ENCODE assay signal across 8 mouse cellular contexts in the genomic region with DNA sequence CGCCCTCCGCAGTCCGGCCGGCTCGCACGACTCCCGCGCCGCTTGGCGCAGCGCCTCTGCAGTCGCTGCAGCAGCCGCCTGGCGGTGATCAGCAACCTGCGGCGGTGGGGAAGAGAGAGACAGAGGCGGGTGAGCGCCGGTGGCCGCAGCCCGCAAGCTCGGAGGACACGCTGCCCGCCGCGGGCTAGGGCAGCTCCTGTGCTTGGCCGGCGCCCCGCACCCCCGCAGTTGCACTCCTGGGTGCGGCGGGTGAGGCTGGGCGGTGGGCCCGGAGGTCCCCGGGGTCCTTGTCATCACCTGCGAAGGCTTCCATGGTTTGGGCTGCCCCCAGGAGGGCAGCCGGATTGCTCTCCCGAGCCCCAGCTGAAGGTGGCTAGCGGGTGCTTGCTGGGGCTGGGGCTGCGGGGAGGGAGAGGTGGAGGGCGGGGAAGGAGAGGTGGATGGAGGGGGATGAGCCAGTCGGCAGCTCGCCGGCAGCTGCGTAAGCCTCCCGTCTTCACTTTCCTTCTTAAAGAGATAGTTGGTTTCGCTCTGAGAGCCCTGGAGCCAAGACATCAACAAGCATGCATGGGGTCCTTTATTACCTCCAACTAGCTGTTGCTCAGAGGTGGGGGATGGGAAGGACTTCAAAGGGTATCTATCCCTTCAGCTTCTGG. TPM values are rescaled to one million over a fixed set of nuclear protein-coding genes. Genes with fewer than 3 reads are reported as not detected.
DNase-seq lines count a peak whose midpoint lies in the region; ATAC-seq and TF ChIP-seq lines count a peak whose summit lies in the region.

A gene (minus strand): TSS at position 435 of the 656 bp plus-strand sequence.

- WGBS in liver, postnatal 0 days (ENCODE audit: insufficient replicate concordance) = 1% methylated on average over 33 of the region's 47 CpGs
- 0% methylated on average over 46 of the region's 47 CpGs for WGBS in neural tube, embryonic 13.5 days
- WGBS in thymus, adult 2 months = 1% methylated on average over 47 of the region's 47 CpGs

- peak within 1 kb of the TSS; percentile 98 for H3K4me3 ChIP-seq in layer of hippocampus, adult 2 months
- peak within 1 kb of the TSS; percentile 54 for H3K4me3 ChIP-seq in liver, postnatal 0 days (ENCODE audit: low read depth, low read length)
- peak within 1 kb of the TSS; percentile 82 for H3K4me3 ChIP-seq in neural tube, embryonic 13.5 days
- peak within 1 kb of the TSS; percentile 14 for H3K4me3 ChIP-seq in thymus, adult 2 months (ENCODE audit: control insufficient read depth, insufficient read depth, low read length)

- H3K27me3 ChIP-seq in liver, postnatal 0 days (ENCODE audit: insufficient read depth, low read length) = peaks cover 32% of the 10 kb centered on the region
- H3K27me3 ChIP-seq in neural tube, embryonic 13.5 days = peaks cover 4% of the 10 kb centered on the region; the same call in 1 of the 2 replicates
- H3K27me3 ChIP-seq in thymus, adult 2 months (ENCODE audit: control insufficient read depth, insufficient read depth, low read length) = peaks cover 5% of the 10 kb centered on the region; the same call in 1 of the 2 replicates

- peak within 1 kb of the TSS; percentile 81 for H3K4me2 ChIP-seq in liver, postnatal 0 days (ENCODE audit: low read depth, low read length)
- H3K4me2 ChIP-seq in neural tube, embryonic 13.5 days = peak within 1 kb of the TSS; percentile 76

- TF ChIP-seq EP300 in liver, postnatal 0 days (IDR thresholded peaks at IDR 0.05; ENCODE audit: low read depth) = no peak

- H3K27ac ChIP-seq in layer of hippocampus, adult 2 months = peak within 1 kb of the TSS; percentile 100
- H3K27ac ChIP-seq in liver, postnatal 0 days (ENCODE audit: low read depth) = no peak within 1 kb of the TSS
- H3K27ac ChIP-seq in neural tube, embryonic 13.5 days (replicated peaks) = peak within 1 kb of the TSS; percentile 92
- H3K27ac ChIP-seq in thymus, adult 2 months (ENCODE audit: control insufficient read depth, insufficient read depth, low read length) = no peak within 1 kb of the TSS

- TF ChIP-seq CTCF in layer of hippocampus, adult 2 months (conservative IDR thresholded peaks at IDR 0.05) = peak; percentile 77
- TF ChIP-seq CTCF in liver, postnatal 0 days (IDR thresholded peaks at IDR 0.05; ENCODE audit: low read depth) = peak; percentile 37
- peak; percentile 56; the same call in 1 of the 2 replicates for TF ChIP-seq CTCF in thymus, adult 2 months (IDR thresholded peaks at IDR 0.05; ENCODE audit: borderline replicate concordance, control insufficient read depth, extremely low read depth, insufficient read depth, low read length, poor library complexity)

- DNase-seq in Muller cell, postnatal 12 days (ENCODE audit: inconsistent ontology term) = peak; percentile 67
- DNase-seq in cerebellum, adult 9-11 months = peak; percentile 86
- peak; percentile 72 for DNase-seq in frontal cortex, postnatal 10 days (ENCODE audit: low spot score in 2 of 2)
- DNase-seq in layer of hippocampus, adult 2 months (ENCODE audit: low spot score in 2 of 2) = peak; percentile 74 to 84
- DNase-seq in liver, postnatal 0 days = peak; percentile 41
- DNase-seq in thymus, adult 2 months = peak; percentile 46

- ATAC-seq in hematopoietic stem cell, adult 5-6 weeks (replicated peaks in 1 of 2; ENCODE audit: insufficient read depth in 1 of 2, low FRiP score in 2 of 2, low TSS enrichment in 1 of 2, low read depth in 1 of 2, poor library complexity in 2 of 2, severe bottlenecking in 2 of 2) = peak; percentile 66 to 67; a peak in 3 of 4 replicates
- ATAC-seq in liver, postnatal 0 days = peak; percentile 58
- ATAC-seq in neural tube, embryonic 13.5 days (ENCODE audit: low read depth) = peak; percentile 93

- peak within 1 kb of the TSS; percentile 50; the same call in 1 of the 2 replicates for H3K9ac ChIP-seq in liver, postnatal 0 days (replicated peaks)
- H3K9ac ChIP-seq in neural tube, embryonic 13.5 days = peak within 1 kb of the TSS; percentile 86

- TF ChIP-seq POLR2A in thymus, adult 2 months (IDR thresholded peaks at IDR 0.05; ENCODE audit: control insufficient read depth, extremely low read depth, insufficient read depth, low read length, poor library complexity) = no peak

- H3K4me1 ChIP-seq in liver, postnatal 0 days (ENCODE audit: insufficient read depth) = 0 out of 2 replicates have a peak, but pooled peaks cover 2% of the 10 kb centered on the region
- peaks cover 47% of the 10 kb centered on the region for H3K4me1 ChIP-seq in neural tube, embryonic 13.5 days (replicated peaks)
- no peaks in the 10 kb centered on the region; the same call in 1 of the 2 replicates for H3K4me1 ChIP-seq in thymus, adult 2 months (replicated peaks; ENCODE audit: control insufficient read depth, insufficient read depth, low read length)

- no peaks in the 10 kb centered on the region for H3K36me3 ChIP-seq in liver, postnatal 0 days (replicated peaks; ENCODE audit: insufficient read depth, low read length)
- no peaks in the 10 kb centered on the region for H3K36me3 ChIP-seq in neural tube, embryonic 13.5 days
- H3K36me3 ChIP-seq in thymus, adult 2 months (ENCODE audit: control insufficient read depth, insufficient read depth, low read length) = no peaks in the 10 kb centered on the region

- H3K9me3 ChIP-seq in liver, postnatal 0 days (ENCODE audit: low read length) = no peaks in the 10 kb centered on the region
- no peaks in the 10 kb centered on the region for H3K9me3 ChIP-seq in neural tube, embryonic 13.5 days

RNA-seq across cellular contexts. Expression of the gene that starts here (rescaled TPM):
- total RNA-seq in hematopoietic stem cell, adult 5-6 weeks (2017) = not detected in 2 replicates
- total RNA-seq in layer of hippocampus, adult 2 months (2021) = 100 to 1,000 TPM; 401 to 415 TPM
- polyA plus RNA-seq in liver, postnatal 0 days (2015; fragmentation: Nextera tagmentation; extraction: Ambion mirVana) = not detected in 2 replicates
- 16.6 and 18.3 TPM in 2 replicates for polyA plus RNA-seq in neural tube, embryonic 13.5 days (2015; fragmentation: Nextera tagmentation; extraction: Ambion mirVana)
- 0.23 and 0.27 TPM in 2 replicates for polyA plus RNA-seq in thymus, adult 2 months (2012; rRNA removed)

Comparison
In these comparisons a context has a peak if more than half of its experiments do, and no peak if none do; other contexts are left out.
1. RNA of the gene that starts here (total RNA-seq): 401 to 415 TPM in layer of hippocampus, adult 2 months; not detected in hematopoietic stem cell, adult 5-6 weeks; every median in the first group is over 100 times any median in the second.
2. RNA of the gene that starts here (polyA plus RNA-seq): 16.6 to 18.3 TPM in neural tube, embryonic 13.5 days; 0.23 to 0.27 TPM in thymus, adult 2 months and not detected in liver, postnatal 0 days; every median in the first group is over 10 times any median in the second.
3. Peak in ATAC-seq in hematopoietic stem cell, adult 5-6 weeks; RNA of the gene not detected or under 1 TPM.
4. Peak in DNase-seq, ATAC-seq, H3K4me3 ChIP-seq, H3K9ac ChIP-seq and H3K4me2 ChIP-seq in liver, postnatal 0 days; RNA of the gene not detected or under 1 TPM.
5. Peak in DNase-seq and H3K4me3 ChIP-seq in thymus, adult 2 months; RNA of the gene not detected or under 1 TPM.
6. H3K27ac ChIP-seq: peak in layer of hippocampus, adult 2 months (single experiment) and neural tube, embryonic 13.5 days (single experiment); none in liver, postnatal 0 days (single experiment) and thymus, adult 2 months (single experiment).
7. H3K4me3 ChIP-seq: peak in every context shown above with its lines; median percentile 98 in layer of hippocampus, adult 2 months; 82 in neural tube, embryonic 13.5 days; 54 in liver, postnatal 0 days; 14 in thymus, adult 2 months.
8. Peak in every context shown above with its lines, with median percentiles within 50 percentile points of each other: DNase-seq, ATAC-seq and CTCF ChIP-seq.